Mouse (Mus musculus): ENCODE data around the gene Trim65. TPM values are rescaled to one million over a fixed set of nuclear protein-coding genes. Genes with fewer than 3 reads are reported as not detected.
"Not testable (repeated sequence)": the region's sequence is repeated elsewhere in the genome, so short reads cannot be mapped to it uniquely, and the experiment has no call there.

Gene Trim65
- total and polyA plus RNA-seq, 2 experiments from 2014 or later: 2.7 to 5.9 TPM

- Histone ChIP-seq H3K4me3 (ENCODE audit: low read depth, low read length) (no peak overlapping the region), H3K4me2 (ENCODE audit: low read depth, low read length) (no peak overlapping the region), H3K27ac (ENCODE audit: low read depth) (no peak overlapping the region), H3K9me3 (replicated peaks; ENCODE audit: control insufficient read depth, low read length) (no peaks in the 10 kb centered on the region), H3K9ac (replicated peaks; ENCODE audit: low read depth, low read length) (no peak overlapping the region), H3K36me3 (replicated peaks; ENCODE audit: control insufficient read depth, insufficient read depth, low read length) (peaks cover 28% of the 10 kb centered on the region), H3K27me3 (ENCODE audit: control insufficient read depth, insufficient read depth, low read length) (no peaks in the 10 kb centered on the region), H3K4me1 (ENCODE audit: control insufficient read depth, insufficient read depth) (peaks cover 23% of the 10 kb centered on the region; the same call in 1 of the 2 replicates)
- DNase-seq (ENCODE audit: low spot score): no peak
- WGBS: 80% methylated on average over 9 of the region's 9 CpGs
- TF ChIP-seq CTCF (IDR thresholded peaks at IDR 0.05; ENCODE audit: low read depth) (no peak), EP300 (IDR thresholded peaks at IDR 0.05; ENCODE audit: low read depth) (no peak)
- no peak for ATAC-seq (ENCODE audit: insufficient read depth, low read depth)
Observed at GRCm38 (mm10) chr11:116129091-116129790, 1.7 kb downstream of the Trim65 start.

GRCm38 (mm10) chr11:116127986-116128385 lies 2.9 kb downstream of the Trim65 start:
- H3K27ac ChIP-seq (ENCODE audit: low read depth): no peak overlapping the region
- H3K9ac ChIP-seq (replicated peaks; ENCODE audit: low read depth, low read length): no peak overlapping the region
- no peak for TF ChIP-seq CTCF (IDR thresholded peaks at IDR 0.05; ENCODE audit: low read depth)
- TF ChIP-seq EP300 (IDR thresholded peaks at IDR 0.05; ENCODE audit: low read depth): no peak

GRCm38 (mm10) chr11:116127156-116127980 lies 3.6 kb downstream of the Trim65 start, which contains the start of gene Trim47:
TSS of gene Trim47 (minus strand) at chr11:116127210.
- no peak within 1 kb of the TSS for H3K4me3 ChIP-seq (ENCODE audit: low read depth, low read length)
- H3K9ac ChIP-seq (replicated peaks; ENCODE audit: low read depth, low read length): no peak within 1 kb of the TSS
- peak within 1 kb of the TSS; percentile 5; the same call in 1 of the 2 replicates for H3K4me2 ChIP-seq (ENCODE audit: low read depth, low read length)
- no peaks in the 10 kb centered on the region for H3K9me3 ChIP-seq (replicated peaks; ENCODE audit: control insufficient read depth, low read length)
- no peak within 1 kb of the TSS for H3K27ac ChIP-seq (ENCODE audit: low read depth)
- TF ChIP-seq CTCF (IDR thresholded peaks at IDR 0.05; ENCODE audit: low read depth): no peak
- WGBS: 37% methylated on average over 23 of the region's 23 CpGs
- DNase-seq (ENCODE audit: low spot score) (peak; percentile 64), ATAC-seq (ENCODE audit: insufficient read depth, low read depth) (peak; percentile 42; the same call in 1 of the 2 replicates)
- H3K27me3 ChIP-seq (ENCODE audit: control insufficient read depth, insufficient read depth, low read length): no peaks in the 10 kb centered on the region
- H3K36me3 ChIP-seq (replicated peaks; ENCODE audit: control insufficient read depth, insufficient read depth, low read length): peaks cover 18% of the 10 kb centered on the region
- peaks cover 23% of the 10 kb centered on the region; the same call in 1 of the 2 replicates for H3K4me1 ChIP-seq (ENCODE audit: control insufficient read depth, insufficient read depth)

More at GRCm38 (mm10) chr11:116127986-116128385, 2.9 kb downstream of the Trim65 start:
- DNase-seq (ENCODE audit: low spot score) (no peak), ATAC-seq (ENCODE audit: insufficient read depth, low read depth) (no peak)
- peaks cover 23% of the 10 kb centered on the region; the same call in 1 of the 2 replicates for H3K4me1 ChIP-seq (ENCODE audit: control insufficient read depth, insufficient read depth)
- 73% methylated on average over 9 of the region's 9 CpGs for WGBS
- H3K27me3 ChIP-seq (ENCODE audit: control insufficient read depth, insufficient read depth, low read length): no peaks in the 10 kb centered on the region
- H3K36me3 ChIP-seq (replicated peaks; ENCODE audit: control insufficient read depth, insufficient read depth, low read length): peaks cover 18% of the 10 kb centered on the region
- no peaks in the 10 kb centered on the region for H3K9me3 ChIP-seq (replicated peaks; ENCODE audit: control insufficient read depth, low read length)
- no peak overlapping the region for H3K4me2 ChIP-seq (ENCODE audit: low read depth, low read length)
- H3K4me3 ChIP-seq (ENCODE audit: low read depth, low read length): no peak overlapping the region

- TF ChIP-seq CTCF (IDR thresholded peaks at IDR 0.05; ENCODE audit: low read depth) (no peak), EP300 (IDR thresholded peaks at IDR 0.05; ENCODE audit: low read depth) (no peak)
- H3K4me3 ChIP-seq (ENCODE audit: low read depth, low read length): no peak overlapping the region
- H3K36me3 ChIP-seq (replicated peaks; ENCODE audit: control insufficient read depth, insufficient read depth, low read length): peaks cover 22% of the 10 kb centered on the region
- DNase-seq (ENCODE audit: low spot score): no peak
- ATAC-seq (ENCODE audit: insufficient read depth, low read depth): no peak
- peaks cover 23% of the 10 kb centered on the region; the same call in 1 of the 2 replicates for H3K4me1 ChIP-seq (ENCODE audit: control insufficient read depth, insufficient read depth)
- 94% methylated on average over 15 of the region's 15 CpGs for WGBS
- no peak overlapping the region for H3K27ac ChIP-seq (ENCODE audit: low read depth)
- H3K9ac ChIP-seq (replicated peaks; ENCODE audit: low read depth, low read length): no peak overlapping the region
- no peaks in the 10 kb centered on the region for H3K27me3 ChIP-seq (ENCODE audit: control insufficient read depth, insufficient read depth, low read length)
- no peak overlapping the region for H3K4me2 ChIP-seq (ENCODE audit: low read depth, low read length)
- H3K9me3 ChIP-seq (replicated peaks; ENCODE audit: control insufficient read depth, low read length): no peaks in the 10 kb centered on the region
Observed at GRCm38 (mm10) chr11:116126261-116126660, 4.7 kb downstream of the Trim65 start.

- not testable (repeated sequence) for ATAC-seq (ENCODE audit: insufficient read depth, low read depth); H3K27me3 ChIP-seq (ENCODE audit: control insufficient read depth, insufficient read depth, low read length); H3K4me2 ChIP-seq (ENCODE audit: low read depth, low read length); H3K4me3 ChIP-seq (ENCODE audit: low read depth, low read length); DNase-seq (ENCODE audit: low spot score); H3K27ac ChIP-seq (ENCODE audit: low read depth); H3K4me1 ChIP-seq (ENCODE audit: control insufficient read depth, insufficient read depth); H3K9me3 ChIP-seq (replicated peaks; ENCODE audit: control insufficient read depth, low read length); H3K9ac ChIP-seq (replicated peaks; ENCODE audit: low read depth, low read length)
- WGBS: 92% methylated on average over 8 of the region's 8 CpGs
- peaks cover 22% of the 10 kb centered on the region for H3K36me3 ChIP-seq (replicated peaks; ENCODE audit: control insufficient read depth, insufficient read depth, low read length)
Observed at GRCm38 (mm10) chr11:116121731-116122245, 9.1 kb downstream of the Trim65 start.

All from heart, postnatal 0 days (tissue).